Mouse (Mus musculus): ENCODE measurements at regions not wholly inside any gene's neighbourhood (a gene's known extent, or its start where the extent isn't known, plus 50 kb on each side); places are given as distances from the start of the nearest gene placed in this dataset.

GRCm38 (mm10) chr17:4196793-4197448, 500.9 kb upstream of the Nox3 start:
- ATAC-seq (replicated peaks; ENCODE audit: poor library complexity): no peak

GRCm38 (mm10) chr17:4198001-4198400, 501.9 kb upstream of the Nox3 start:
- ATAC-seq (replicated peaks; ENCODE audit: poor library complexity): no peak

DNA sequence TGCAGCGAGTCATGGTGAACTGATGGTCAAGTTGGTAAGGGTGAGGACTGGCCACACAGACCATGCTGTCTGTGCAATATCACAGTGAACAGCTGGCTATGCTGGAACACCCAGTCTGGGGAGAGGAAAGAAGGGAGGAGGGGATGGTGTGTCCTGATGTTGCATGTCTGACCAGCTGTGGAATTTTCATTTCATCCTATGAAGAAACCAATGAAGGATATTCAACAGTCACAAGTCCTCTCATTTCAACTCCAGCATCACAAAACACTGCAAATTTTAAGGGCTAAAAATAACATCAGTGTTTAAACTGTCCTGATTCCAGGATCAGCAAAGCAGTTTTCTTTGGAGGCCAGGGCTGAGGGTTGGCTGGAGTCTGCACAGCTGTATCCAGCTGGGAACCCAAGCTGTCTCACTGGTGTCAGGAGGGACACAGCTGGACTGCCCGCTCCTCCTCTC, 503.7 kb upstream of the Nox3 start:
- ATAC-seq (replicated peaks; ENCODE audit: poor library complexity): no peak

DNA sequence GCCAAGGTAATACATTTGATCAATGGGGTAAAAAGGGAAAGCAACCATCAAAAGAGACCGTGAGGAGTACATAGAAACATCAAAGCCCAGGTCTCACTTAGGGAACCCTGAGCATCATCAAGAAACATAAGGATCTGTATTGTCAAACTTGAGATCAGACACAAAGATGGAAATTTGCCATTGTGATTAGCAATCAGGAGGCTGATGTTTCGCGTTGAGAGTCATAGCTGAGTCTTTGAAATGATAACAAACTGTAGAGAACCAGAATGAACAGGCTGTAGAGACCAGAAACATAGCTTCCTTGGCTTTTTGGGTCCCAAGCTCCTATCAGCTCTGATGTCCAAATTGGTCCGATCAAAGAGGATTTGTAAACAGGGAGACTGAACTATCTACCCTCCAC, 505.2 kb upstream of the Nox3 start:
- ATAC-seq (replicated peaks; ENCODE audit: poor library complexity): no peak

GRCm38 (mm10) chr17:4208142-4208925, 512.3 kb upstream of the Nox3 start:
- ATAC-seq (replicated peaks; ENCODE audit: poor library complexity): no peak

- ATAC-seq (replicated peaks; ENCODE audit: poor library complexity): peak; percentile 68
These were observed 513.6 kb upstream of the Nox3 start for GRCm38 (mm10) chr17:4209650-4210049.

DNA sequence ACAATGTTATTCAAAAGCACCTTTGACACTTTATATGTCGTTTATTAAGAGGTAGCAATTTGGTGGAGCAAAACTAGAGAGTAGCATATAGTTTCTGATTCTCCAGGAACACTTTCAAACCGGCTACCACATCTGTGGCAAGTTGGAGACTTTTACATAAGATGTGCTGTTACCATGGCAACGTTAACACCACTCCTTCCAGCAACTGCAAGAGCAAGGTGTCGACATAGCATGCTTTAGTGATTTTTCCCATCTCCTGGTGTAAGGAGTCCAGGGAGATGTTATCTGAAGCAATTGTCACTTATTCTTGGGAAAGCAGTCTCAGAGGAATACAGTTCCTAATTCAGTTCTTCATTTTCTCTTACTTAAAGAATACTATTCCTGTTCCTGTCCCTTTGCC, 516.5 kb upstream of the Nox3 start:
- ATAC-seq (replicated peaks; ENCODE audit: poor library complexity): no peak

DNA sequence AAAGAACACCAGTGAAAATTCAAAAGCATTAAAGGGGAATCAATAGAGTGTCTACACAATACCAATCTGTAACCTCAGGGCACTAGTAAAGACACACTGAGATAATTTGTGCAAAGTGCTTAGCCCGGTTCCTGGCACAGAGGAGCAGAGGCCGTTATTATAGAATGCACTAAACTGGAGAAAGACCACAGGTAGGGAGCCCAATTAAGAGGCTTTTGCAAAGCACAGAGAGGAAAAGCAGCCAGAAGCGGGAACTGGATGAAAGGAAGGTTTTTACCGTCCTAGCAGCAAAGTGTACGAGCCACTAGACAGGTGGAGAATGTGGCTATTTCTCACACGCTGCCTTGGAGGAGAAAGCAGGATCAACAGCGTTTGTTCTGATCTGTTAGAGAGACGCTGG, 518.9 kb upstream of the Nox3 start:
- ATAC-seq (replicated peaks; ENCODE audit: poor library complexity): no peak

GRCm38 (mm10) chr17:4216203-4216602, 520.1 kb upstream of the Nox3 start:
- no peak for ATAC-seq (replicated peaks; ENCODE audit: poor library complexity)

- no peak for ATAC-seq (replicated peaks; ENCODE audit: poor library complexity)
These were observed 520.7 kb upstream of the Nox3 start for GRCm38 (mm10) chr17:4216750-4217149.

- no peak for ATAC-seq (replicated peaks; ENCODE audit: poor library complexity)
These were observed 524.8 kb upstream of the Nox3 start for GRCm38 (mm10) chr17:4220661-4221360.

GRCm38 (mm10) chr17:4227889-4228288, 531.8 kb upstream of the Nox3 start:
- no peak for ATAC-seq (replicated peaks; ENCODE audit: poor library complexity)

- ATAC-seq (replicated peaks; ENCODE audit: poor library complexity): no peak
These were observed 533.9 kb upstream of the Nox3 start for GRCm38 (mm10) chr17:4229969-4230368.

- no peak for ATAC-seq (replicated peaks; ENCODE audit: poor library complexity)
These were observed 554.4 kb upstream of the Nox3 start for GRCm38 (mm10) chr17:4250476-4250875.

DNA sequence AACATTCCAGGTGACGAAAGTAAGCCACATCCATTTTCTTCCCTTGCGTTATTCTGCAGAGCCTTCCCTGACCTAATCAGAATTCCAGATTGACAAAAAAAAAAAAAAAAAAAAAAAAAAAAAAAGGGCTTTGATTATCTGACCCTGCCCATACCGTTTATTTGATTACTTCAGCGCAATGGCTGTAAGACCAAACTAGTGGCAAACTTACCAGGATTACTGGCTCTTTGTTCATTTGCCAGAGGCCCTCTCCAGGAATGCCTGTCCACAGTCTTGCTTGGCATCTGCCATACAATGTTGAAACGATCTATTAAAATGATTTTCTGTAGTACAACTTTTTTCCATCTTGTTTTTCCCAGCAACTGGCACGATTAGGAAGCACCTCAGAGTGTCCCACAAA, 569.4 kb upstream of the Nox3 start:
- ATAC-seq (replicated peaks; ENCODE audit: poor library complexity): no peak

DNA sequence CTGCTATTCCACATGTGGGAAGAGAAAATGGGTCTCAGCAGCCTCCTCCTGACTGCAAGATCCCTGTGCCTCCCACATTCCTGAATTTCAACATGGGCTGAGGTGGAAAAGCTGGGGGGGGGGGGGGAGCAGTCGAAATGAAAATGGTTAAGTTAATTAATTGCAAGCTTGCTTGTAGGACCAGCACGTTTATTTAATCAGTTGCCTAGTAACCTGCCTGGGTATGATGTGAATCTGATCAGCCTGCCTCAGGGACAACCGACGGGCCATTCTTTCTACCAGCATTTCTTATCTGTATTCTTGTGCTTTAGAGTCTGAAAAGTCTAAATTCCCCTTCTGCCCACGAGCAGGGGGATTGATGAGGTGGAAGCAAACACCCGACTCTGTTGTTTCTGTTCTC, 569.9 kb upstream of the Nox3 start:
- 0 out of 2 replicates have a peak, but pooled peaks have one; percentile 11 for ATAC-seq (replicated peaks; ENCODE audit: poor library complexity)

DNA sequence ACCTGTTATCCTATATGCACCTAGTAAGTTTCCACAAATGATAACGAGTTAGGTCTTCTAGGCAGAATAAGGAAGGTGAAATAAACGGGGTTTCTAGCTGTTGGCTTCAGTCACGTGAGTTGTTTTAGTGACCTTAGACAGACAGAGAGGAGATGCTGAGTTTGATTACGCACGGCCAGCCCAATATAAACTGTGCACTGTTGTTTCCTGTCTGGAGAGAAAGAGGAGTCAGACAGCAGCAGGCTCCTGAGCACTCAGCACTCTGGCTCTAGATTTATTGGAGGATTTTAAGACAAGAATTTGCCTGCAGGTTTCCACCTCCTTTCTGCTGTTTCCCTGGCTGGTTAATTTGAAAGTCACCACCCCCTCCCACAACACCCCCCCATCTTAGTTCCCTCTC, 570.4 kb upstream of the Nox3 start:
- peak; percentile 11; the same call in 1 of the 2 replicates for ATAC-seq (replicated peaks; ENCODE audit: poor library complexity)

- ATAC-seq (replicated peaks; ENCODE audit: poor library complexity): no peak
These were observed 572.3 kb upstream of the Nox3 start for GRCm38 (mm10) chr17:4268380-4268779.

DNA sequence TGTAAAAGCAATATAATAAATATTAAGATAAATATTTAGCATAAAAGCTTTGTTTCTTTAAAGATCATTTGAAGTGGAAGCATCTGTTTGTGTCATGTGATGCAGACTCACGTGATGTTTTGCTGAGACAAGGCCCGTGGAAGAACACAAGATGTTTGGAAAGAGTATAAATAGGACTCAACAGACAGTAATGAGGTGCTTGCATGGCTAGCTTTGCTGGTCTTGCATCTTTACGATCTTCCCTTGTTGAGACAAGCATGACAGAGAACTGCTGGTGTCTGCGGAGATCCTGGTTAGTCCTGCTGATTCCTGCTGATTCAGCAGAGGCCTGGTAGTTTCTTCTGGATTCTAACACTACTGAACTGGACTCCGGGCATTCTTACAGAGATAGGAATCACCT, 576.4 kb upstream of the Nox3 start:
- ATAC-seq (replicated peaks; ENCODE audit: poor library complexity): no peak

DNA sequence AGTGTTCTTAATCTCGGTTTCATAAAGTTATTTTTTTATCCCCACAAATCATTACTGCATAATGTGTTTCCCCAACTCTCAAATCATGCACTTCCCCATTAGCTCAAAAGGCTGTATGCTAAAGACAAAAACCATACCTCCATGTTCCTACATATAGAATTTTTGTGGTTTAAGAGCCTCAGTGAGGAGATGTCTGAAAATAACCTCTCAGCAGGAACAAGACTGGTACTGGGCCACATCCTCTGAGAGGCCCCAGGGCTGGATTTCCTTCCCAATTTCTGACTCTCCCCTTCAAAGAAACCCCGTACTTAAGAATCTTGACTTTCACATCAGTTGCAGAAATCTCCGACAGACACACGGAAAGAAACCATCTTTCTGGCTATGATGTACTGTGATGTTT, 580.7 kb upstream of the Nox3 start:
- ATAC-seq (replicated peaks; ENCODE audit: poor library complexity): peak; percentile 94

GRCm38 (mm10) chr17:4278239-4278827, 582.3 kb upstream of the Nox3 start:
- no peak for ATAC-seq (replicated peaks; ENCODE audit: poor library complexity)
